Mouse (Mus musculus): ENCODE data around the gene Rab4a. TPM values are rescaled to one million over a fixed set of nuclear protein-coding genes. Genes with fewer than 3 reads are reported as not detected.

Rab4a gene
- 37.0 and 41.4 TPM in 2 replicates for polyA plus RNA-seq (2012; rRNA removed)

DNA sequence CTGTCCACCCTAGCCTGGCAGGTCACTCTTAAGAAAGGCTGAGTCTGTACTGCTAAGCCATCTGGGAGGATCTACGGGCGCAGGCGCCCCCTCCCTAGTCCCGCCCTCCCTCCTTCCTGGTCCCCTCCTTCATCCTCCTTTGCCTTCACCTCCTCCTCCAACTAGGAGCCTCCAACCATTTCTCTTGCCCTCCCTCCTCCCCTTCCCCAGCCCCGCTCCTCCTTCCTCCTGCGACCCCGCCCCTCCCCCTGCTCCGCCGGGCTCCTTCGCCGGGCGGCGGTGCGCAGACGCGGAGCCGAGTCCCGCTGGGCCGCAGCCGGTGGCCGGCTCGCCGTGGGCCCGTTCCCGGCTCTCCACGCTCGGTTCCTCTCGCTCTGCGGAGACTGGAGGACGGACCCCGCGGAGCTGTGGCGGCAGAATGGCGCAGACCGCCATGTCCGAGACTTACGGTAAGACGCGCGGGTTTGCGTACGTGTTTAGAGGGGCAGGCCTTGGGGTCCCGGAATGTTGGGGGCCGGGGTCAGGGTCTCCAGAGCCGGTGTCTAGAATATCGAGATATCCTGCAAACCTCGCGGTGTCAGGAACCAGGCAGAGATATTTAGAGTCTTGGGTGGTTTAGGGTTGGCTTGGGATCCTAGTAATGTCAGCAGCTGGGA, at the start of gene Rab4a:
TSS of gene Rab4a (plus strand) at position 268 of the 656 bp plus-strand sequence.
- peak; percentile 63 for DNase-seq (ENCODE audit: low spot score)

GRCm38 (mm10) chr8:123756901-123757300, 48.9 kb upstream of the Rab4a start:
- DNase-seq (ENCODE audit: low spot score), result no peak

GRCm38 (mm10) chr8:123758935-123759334, 46.9 kb upstream of the Rab4a start:
- DNase-seq (ENCODE audit: low spot score), result no peak

GRCm38 (mm10) chr8:123759933-123760332, 45.9 kb upstream of the Rab4a start:
- DNase-seq (ENCODE audit: low spot score), result no peak

DNA sequence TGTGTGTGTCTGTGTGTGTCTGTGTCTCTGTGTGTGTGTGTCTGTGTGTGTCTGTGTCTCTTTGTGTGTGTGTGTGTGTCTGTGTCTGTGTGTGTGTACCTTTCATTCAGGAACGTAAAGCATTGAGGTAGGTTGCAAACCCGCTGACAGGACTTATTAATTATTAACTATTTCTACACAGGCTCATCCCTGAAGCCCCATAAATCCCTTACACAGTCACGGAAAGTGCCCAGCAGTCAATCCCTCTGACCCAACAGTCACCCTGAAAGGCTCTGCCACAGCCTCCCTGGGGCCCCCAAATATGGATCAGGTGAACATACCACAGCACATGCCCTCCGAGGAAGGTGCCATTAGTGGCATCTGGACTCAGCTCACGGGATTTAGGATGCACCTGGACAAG, 45.2 kb upstream of the Rab4a start:
- no peak for DNase-seq (ENCODE audit: low spot score)

- DNase-seq (ENCODE audit: low spot score), result no peak
Measured at GRCm38 (mm10) chr8:123761266-123761882, 44.4 kb upstream of the Rab4a start.

- DNase-seq (ENCODE audit: low spot score), result no peak
Measured at GRCm38 (mm10) chr8:123761883-123762270, 43.9 kb upstream of the Rab4a start.

DNA sequence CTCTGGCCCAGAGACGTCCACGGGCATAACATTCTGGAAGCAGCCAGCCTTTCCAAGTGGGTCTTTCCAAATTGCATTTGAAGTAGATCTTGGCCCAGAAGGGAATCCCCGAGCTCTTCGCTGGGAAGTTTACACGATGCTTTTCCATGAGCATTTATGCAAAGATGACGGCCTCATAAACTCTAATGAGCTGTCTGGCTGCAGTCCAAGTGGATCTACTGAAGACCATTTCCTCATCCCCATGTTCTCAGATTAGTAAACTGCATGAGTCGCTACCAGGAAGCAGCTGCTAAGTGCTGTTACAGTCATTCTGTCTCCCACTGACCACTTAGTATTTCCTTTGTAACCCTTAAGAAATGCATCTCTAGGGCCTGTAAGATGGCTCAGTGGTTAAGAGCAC, 42.4 kb upstream of the Rab4a start:
- DNase-seq (ENCODE audit: low spot score), result no peak

DNA sequence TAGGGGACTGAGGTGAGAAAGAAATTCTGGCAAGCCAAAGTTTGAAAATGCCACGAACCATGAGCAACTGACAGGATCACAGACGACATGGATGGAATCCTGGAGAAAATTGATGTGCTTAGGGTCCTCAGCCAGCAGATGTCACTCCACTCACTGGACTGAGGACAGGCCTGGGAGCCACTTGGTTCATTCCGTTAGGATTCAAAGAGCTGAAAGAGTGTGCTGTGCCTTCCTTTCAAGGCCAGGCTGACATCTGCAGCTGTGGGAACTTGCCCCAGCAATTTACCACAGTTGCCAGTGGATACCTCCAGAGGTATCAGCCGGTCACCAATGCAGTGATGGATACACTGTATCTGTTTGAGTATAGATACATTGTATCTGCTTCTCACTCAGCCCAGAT, 41.1 kb upstream of the Rab4a start:
- no peak for DNase-seq (ENCODE audit: low spot score)

GRCm38 (mm10) chr8:123766516-123766915, 39.3 kb upstream of the Rab4a start:
- no peak for DNase-seq (ENCODE audit: low spot score)

DNA sequence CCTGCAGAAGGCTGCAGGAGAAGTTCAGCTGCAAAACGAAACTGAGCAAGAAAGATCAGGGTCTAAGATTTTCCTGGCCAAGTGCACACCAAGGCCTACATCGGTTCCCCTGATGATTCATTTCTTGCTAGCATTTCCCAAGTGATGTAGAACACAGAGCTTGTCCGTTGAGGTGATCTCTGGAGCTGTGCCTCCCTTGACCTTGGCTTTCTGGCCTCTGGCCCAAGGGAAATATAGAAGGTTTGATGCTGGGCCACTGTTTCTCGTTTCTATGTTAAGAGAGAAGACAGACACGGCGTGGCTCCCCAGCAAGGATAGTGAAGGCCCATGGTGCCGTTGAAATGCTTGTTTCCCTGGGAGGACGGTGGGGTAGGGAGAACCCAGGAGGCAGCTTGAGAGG, 37.9 kb upstream of the Rab4a start:
- no peak for DNase-seq (ENCODE audit: low spot score)

- no peak for DNase-seq (ENCODE audit: low spot score)
Measured at GRCm38 (mm10) chr8:123768492-123769356, 37.1 kb upstream of the Rab4a start.

DNA sequence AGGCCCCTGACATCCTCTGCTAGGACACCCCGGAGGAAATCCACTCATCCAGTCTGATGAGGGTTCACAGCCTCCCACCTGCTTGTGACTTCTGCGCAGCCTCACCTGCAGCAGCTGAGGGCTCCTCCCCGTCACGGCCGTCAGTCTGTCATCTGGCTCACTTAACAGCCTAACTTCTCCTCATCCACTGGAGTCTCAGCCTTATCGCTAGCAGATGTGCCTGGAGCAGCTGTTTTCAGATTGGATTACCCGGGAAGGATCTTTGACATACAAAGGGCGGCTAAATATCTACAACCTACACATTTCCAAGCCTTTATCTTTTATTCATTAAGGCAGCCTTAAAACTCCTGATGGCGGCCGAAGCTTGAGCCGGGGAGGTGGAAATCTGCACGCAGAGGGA, 32.3 kb upstream of the Rab4a start:
- DNase-seq (ENCODE audit: low spot score), result no peak

GRCm38 (mm10) chr8:123774491-123774890, 31.3 kb upstream of the Rab4a start:
- DNase-seq (ENCODE audit: low spot score), result no peak

DNA sequence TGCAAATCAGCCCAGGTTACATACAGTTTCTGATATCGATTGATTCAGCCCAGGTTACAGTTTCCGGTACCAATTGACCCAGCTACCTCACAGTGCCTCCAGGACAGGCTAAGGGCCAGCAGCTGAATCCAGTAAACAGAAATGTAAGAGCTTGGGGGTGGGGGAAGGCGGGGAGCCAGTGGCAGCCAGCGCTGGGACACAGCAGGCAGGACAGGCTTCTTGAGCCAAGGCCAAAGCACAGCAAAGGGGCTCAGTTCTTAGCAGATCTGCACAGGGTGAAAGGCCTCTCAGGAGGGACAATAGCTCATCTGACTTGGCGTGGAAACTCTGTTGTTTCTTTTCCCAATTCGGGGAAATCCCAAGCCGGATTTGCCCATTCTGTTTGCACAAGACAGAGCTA, 28.5 kb upstream of the Rab4a start:
- no peak for DNase-seq (ENCODE audit: low spot score)

DNA sequence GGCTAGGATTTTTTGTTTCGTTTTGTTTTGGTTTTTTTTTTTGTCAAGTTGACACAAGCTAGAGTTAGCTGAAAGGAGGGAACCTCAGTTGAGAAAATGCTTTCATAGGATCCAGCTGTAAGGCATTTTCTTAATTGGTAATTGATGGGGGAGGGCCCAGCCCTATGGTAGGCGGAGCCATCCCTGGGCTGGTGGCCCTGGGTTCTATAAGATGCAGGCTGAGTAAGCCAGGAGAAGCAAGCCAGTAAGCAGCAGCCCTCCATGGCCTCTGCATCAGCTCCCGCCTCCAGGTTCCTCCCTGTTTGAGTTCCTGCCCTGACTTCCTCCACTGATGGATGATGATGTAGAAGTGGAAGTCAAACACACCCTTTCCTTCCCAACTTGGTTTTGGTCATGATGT, 25.3 kb upstream of the Rab4a start:
- no peak for DNase-seq (ENCODE audit: low spot score)

- DNase-seq (ENCODE audit: low spot score), result no peak
Measured at GRCm38 (mm10) chr8:123781256-123781655, 24.5 kb upstream of the Rab4a start.

DNA sequence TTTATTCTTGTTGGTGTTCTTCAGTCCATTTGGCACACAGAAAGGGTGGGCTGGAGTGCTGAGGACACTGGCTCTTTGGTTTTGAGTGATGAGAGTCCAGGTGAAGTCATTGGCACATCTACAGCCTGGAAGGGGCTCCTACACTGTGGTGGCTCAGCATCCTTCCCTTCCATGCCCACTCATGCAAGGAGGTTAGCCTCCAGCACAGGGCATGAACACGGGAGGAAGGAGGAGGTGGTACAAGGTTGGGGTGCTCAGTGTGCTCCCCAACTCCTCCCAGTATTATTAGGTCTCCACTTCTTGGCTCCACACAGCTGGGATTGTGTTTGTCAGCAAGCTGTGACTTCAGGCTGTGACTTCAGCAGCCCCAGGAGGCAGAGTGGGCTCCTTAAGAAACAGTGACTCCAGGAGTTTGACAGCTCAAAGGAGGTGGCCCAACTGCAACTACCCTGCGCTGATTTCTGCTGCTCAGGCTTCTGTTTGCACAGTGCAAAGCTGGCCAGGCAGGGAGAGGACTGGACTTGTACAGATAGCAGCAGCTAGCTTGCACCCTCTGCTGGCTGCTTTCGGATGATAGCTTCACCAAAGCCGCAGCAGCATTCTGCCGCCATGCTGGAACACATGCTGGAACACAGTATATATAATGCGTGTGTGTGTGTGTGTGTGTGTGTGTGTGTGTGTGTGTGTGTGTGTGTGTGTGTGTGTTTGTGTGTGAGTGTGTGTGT, 22.1 kb upstream of the Rab4a start:
- DNase-seq (ENCODE audit: low spot score), result peak; percentile 50

- DNase-seq (ENCODE audit: low spot score), result no peak
Measured at GRCm38 (mm10) chr8:123786166-123786565, 19.6 kb upstream of the Rab4a start.

DNA sequence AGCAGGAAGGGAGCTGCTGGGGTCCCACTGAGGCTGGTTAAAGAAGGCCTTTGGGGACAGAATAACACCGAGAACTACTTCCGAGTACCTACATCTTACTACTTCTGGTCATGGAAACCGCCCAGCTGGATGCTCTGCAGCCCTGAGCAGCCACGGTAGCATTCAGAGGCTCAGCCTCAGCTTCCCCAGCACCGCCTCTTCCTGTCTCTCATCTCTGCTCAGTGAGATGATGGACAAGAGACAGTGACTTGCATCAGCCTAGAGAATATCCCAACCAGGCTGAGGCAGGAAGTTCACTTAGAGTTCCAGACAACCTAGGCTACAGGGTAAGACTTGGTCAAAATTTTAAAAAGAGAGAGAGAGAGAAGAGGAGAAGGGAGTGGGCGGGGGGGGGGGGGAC, 19.1 kb upstream of the Rab4a start:
- no peak for DNase-seq (ENCODE audit: low spot score)

DNA sequence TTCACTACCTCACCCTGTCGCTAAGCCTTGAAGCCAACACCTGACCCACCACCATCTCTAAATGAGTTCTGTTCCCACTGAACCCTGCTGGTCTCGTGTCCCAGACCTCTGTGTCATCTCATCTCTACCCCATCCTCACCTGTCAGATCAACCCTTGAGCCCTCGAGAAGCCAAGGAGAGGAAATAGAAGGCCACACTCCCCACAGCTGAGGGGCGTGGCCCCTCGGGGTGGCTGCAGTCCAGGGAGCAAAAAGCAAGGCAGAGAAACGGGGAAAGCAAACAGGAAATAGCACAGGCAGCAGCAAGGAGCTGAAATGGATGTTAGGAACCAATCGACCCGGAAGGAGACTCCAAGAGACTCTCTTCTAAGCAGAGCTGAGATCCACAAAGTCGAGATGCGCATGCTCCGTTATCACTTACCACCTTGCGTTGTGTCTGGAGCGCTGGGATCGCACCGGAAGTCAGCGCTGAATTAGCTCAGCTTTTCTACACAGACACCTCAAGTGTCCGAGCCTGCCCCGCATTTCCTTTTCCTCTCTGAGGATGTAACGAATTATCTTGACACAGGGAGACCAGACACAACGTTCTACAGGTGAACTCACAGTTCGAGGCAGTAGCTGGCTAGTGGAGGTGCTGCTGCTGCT, 18.4 kb upstream of the Rab4a start:
- no peak for DNase-seq (ENCODE audit: low spot score)

Measured in urinary bladder, adult 2 months (tissue).